Mouse (Mus musculus): ENCODE measurements around the gene Trpm3. TPM values are rescaled to one million over a fixed set of nuclear protein-coding genes. Genes with fewer than 3 reads are reported as not detected.

Trpm3 gene
- polyA plus RNA-seq, 1 experiment, result 0.22 TPM

GRCm38 (mm10) chr19:22354037-22354541 lies 215.2 kb downstream of the Trpm3 start:
- Histone ChIP-seq H3K27ac (ENCODE audit: insufficient read depth, low read length) (no peak overlapping the region), H3K9ac (ENCODE audit: low read depth, poor library complexity, severe bottlenecking) (no peak overlapping the region), H3K4me1 (ENCODE audit: control insufficient read depth, insufficient read depth, low read length) (no peaks in the 10 kb centered on the region), H3K9me3 (replicated peaks; ENCODE audit: control insufficient read depth, insufficient read depth, low read length, poor library complexity, severe bottlenecking) (no peaks in the 10 kb centered on the region), H3K4me3 (ENCODE audit: low read depth, low read length) (no peak overlapping the region), H3K36me3 (ENCODE audit: control insufficient read depth, insufficient read depth, low read length, poor library complexity, severe bottlenecking) (no peaks in the 10 kb centered on the region), H3K27me3 (ENCODE audit: control insufficient read depth, insufficient read depth, low read length, poor library complexity, severe bottlenecking) (no peaks in the 10 kb centered on the region)
- no peak for TF ChIP-seq POLR2A (IDR thresholded peaks at IDR 0.05; ENCODE audit: insufficient read depth, low read length)
- no peak for TF ChIP-seq EP300 (IDR thresholded peaks at IDR 0.05; ENCODE audit: insufficient read depth, low read depth, low read length)
- TF ChIP-seq CTCF (IDR thresholded peaks at IDR 0.05; ENCODE audit: low read depth, low read length), result no peak

- no peak overlapping the region for H3K9ac ChIP-seq (ENCODE audit: low read depth, poor library complexity, severe bottlenecking)
- no peak overlapping the region for H3K27ac ChIP-seq (ENCODE audit: insufficient read depth, low read length)
- no peak overlapping the region for H3K4me3 ChIP-seq (ENCODE audit: low read depth, low read length)
- H3K27me3 ChIP-seq (ENCODE audit: control insufficient read depth, insufficient read depth, low read length, poor library complexity, severe bottlenecking), result no peaks in the 10 kb centered on the region
- H3K36me3 ChIP-seq (ENCODE audit: control insufficient read depth, insufficient read depth, low read length, poor library complexity, severe bottlenecking), result no peaks in the 10 kb centered on the region
- no peak for TF ChIP-seq CTCF (IDR thresholded peaks at IDR 0.05; ENCODE audit: low read depth, low read length)
- TF ChIP-seq POLR2A (IDR thresholded peaks at IDR 0.05; ENCODE audit: insufficient read depth, low read length), result no peak
- no peak for TF ChIP-seq EP300 (IDR thresholded peaks at IDR 0.05; ENCODE audit: insufficient read depth, low read depth, low read length)
- no peaks in the 10 kb centered on the region for H3K9me3 ChIP-seq (replicated peaks; ENCODE audit: control insufficient read depth, insufficient read depth, low read length, poor library complexity, severe bottlenecking)
- H3K4me1 ChIP-seq (ENCODE audit: control insufficient read depth, insufficient read depth, low read length), result no peaks in the 10 kb centered on the region
Measured at GRCm38 (mm10) chr19:22386890-22387289, 248.0 kb downstream of the Trpm3 start.

- H3K9me3 ChIP-seq (replicated peaks; ENCODE audit: control insufficient read depth, insufficient read depth, low read length, poor library complexity, severe bottlenecking), result no peaks in the 10 kb centered on the region
- no peaks in the 10 kb centered on the region; the same call in 1 of the 2 replicates for H3K27me3 ChIP-seq (ENCODE audit: control insufficient read depth, insufficient read depth, low read length, poor library complexity, severe bottlenecking)
- no peak overlapping the region for H3K4me3 ChIP-seq (ENCODE audit: low read depth, low read length)
- H3K4me1 ChIP-seq (ENCODE audit: control insufficient read depth, insufficient read depth, low read length), result no peaks in the 10 kb centered on the region
- H3K36me3 ChIP-seq (ENCODE audit: control insufficient read depth, insufficient read depth, low read length, poor library complexity, severe bottlenecking), result no peaks in the 10 kb centered on the region
- H3K27ac ChIP-seq (ENCODE audit: insufficient read depth, low read length), result no peak overlapping the region
- TF ChIP-seq CTCF (IDR thresholded peaks at IDR 0.05; ENCODE audit: low read depth, low read length), result no peak
- no peak for TF ChIP-seq POLR2A (IDR thresholded peaks at IDR 0.05; ENCODE audit: insufficient read depth, low read length)
- no peak for TF ChIP-seq EP300 (IDR thresholded peaks at IDR 0.05; ENCODE audit: insufficient read depth, low read depth, low read length)
- H3K9ac ChIP-seq (ENCODE audit: low read depth, poor library complexity, severe bottlenecking), result no peak overlapping the region
Measured at GRCm38 (mm10) chr19:22394700-22395099, 255.9 kb downstream of the Trpm3 start.

GRCm38 (mm10) chr19:22404049-22404448 lies 265.2 kb downstream of the Trpm3 start:
- Histone ChIP-seq H3K4me3 (ENCODE audit: low read depth, low read length) (no peak overlapping the region), H3K27ac (ENCODE audit: insufficient read depth, low read length) (no peak overlapping the region), H3K9ac (ENCODE audit: low read depth, poor library complexity, severe bottlenecking) (no peak overlapping the region), H3K9me3 (replicated peaks; ENCODE audit: control insufficient read depth, insufficient read depth, low read length, poor library complexity, severe bottlenecking) (no peaks in the 10 kb centered on the region), H3K27me3 (ENCODE audit: control insufficient read depth, insufficient read depth, low read length, poor library complexity, severe bottlenecking) (no peaks in the 10 kb centered on the region), H3K36me3 (ENCODE audit: control insufficient read depth, insufficient read depth, low read length, poor library complexity, severe bottlenecking) (no peaks in the 10 kb centered on the region), H3K4me1 (ENCODE audit: control insufficient read depth, insufficient read depth, low read length) (no peaks in the 10 kb centered on the region)
- TF ChIP-seq EP300 (IDR thresholded peaks at IDR 0.05; ENCODE audit: insufficient read depth, low read depth, low read length), result no peak
- no peak for TF ChIP-seq CTCF (IDR thresholded peaks at IDR 0.05; ENCODE audit: low read depth, low read length)
- TF ChIP-seq POLR2A (IDR thresholded peaks at IDR 0.05; ENCODE audit: insufficient read depth, low read length), result no peak

GRCm38 (mm10) chr19:22418239-22418638 lies 279.4 kb downstream of the Trpm3 start:
- TF ChIP-seq EP300 (IDR thresholded peaks at IDR 0.05; ENCODE audit: insufficient read depth, low read depth, low read length), result no peak
- TF ChIP-seq CTCF (IDR thresholded peaks at IDR 0.05; ENCODE audit: low read depth, low read length), result no peak
- H3K36me3 ChIP-seq (ENCODE audit: control insufficient read depth, insufficient read depth, low read length, poor library complexity, severe bottlenecking), result no peaks in the 10 kb centered on the region
- no peak overlapping the region for H3K27ac ChIP-seq (ENCODE audit: insufficient read depth, low read length)
- H3K9me3 ChIP-seq (replicated peaks; ENCODE audit: control insufficient read depth, insufficient read depth, low read length, poor library complexity, severe bottlenecking), result no peaks in the 10 kb centered on the region
- H3K27me3 ChIP-seq (ENCODE audit: control insufficient read depth, insufficient read depth, low read length, poor library complexity, severe bottlenecking), result no peaks in the 10 kb centered on the region
- no peak overlapping the region for H3K9ac ChIP-seq (ENCODE audit: low read depth, poor library complexity, severe bottlenecking)
- H3K4me3 ChIP-seq (ENCODE audit: low read depth, low read length), result no peak overlapping the region
- H3K4me1 ChIP-seq (ENCODE audit: control insufficient read depth, insufficient read depth, low read length), result no peaks in the 10 kb centered on the region

- Histone ChIP-seq H3K9ac (ENCODE audit: low read depth, poor library complexity, severe bottlenecking) (no peak overlapping the region), H3K4me1 (ENCODE audit: control insufficient read depth, insufficient read depth, low read length) (no peaks in the 10 kb centered on the region), H3K4me3 (ENCODE audit: low read depth, low read length) (no peak overlapping the region), H3K27me3 (ENCODE audit: control insufficient read depth, insufficient read depth, low read length, poor library complexity, severe bottlenecking) (no peaks in the 10 kb centered on the region), H3K27ac (ENCODE audit: insufficient read depth, low read length) (no peak overlapping the region), H3K9me3 (replicated peaks; ENCODE audit: control insufficient read depth, insufficient read depth, low read length, poor library complexity, severe bottlenecking) (no peaks in the 10 kb centered on the region), H3K36me3 (ENCODE audit: control insufficient read depth, insufficient read depth, low read length, poor library complexity, severe bottlenecking) (no peaks in the 10 kb centered on the region)
- no peak for TF ChIP-seq CTCF (IDR thresholded peaks at IDR 0.05; ENCODE audit: low read depth, low read length)
- TF ChIP-seq POLR2A (IDR thresholded peaks at IDR 0.05; ENCODE audit: insufficient read depth, low read length), result no peak
- TF ChIP-seq EP300 (IDR thresholded peaks at IDR 0.05; ENCODE audit: insufficient read depth, low read depth, low read length), result no peak
Measured at GRCm38 (mm10) chr19:22437207-22437606, 298.4 kb downstream of the Trpm3 start.
